Mouse (Mus musculus): Measurements from ENCODE around the gene 2900026A02Rik.

Gene 2900026A02Rik

DNA sequence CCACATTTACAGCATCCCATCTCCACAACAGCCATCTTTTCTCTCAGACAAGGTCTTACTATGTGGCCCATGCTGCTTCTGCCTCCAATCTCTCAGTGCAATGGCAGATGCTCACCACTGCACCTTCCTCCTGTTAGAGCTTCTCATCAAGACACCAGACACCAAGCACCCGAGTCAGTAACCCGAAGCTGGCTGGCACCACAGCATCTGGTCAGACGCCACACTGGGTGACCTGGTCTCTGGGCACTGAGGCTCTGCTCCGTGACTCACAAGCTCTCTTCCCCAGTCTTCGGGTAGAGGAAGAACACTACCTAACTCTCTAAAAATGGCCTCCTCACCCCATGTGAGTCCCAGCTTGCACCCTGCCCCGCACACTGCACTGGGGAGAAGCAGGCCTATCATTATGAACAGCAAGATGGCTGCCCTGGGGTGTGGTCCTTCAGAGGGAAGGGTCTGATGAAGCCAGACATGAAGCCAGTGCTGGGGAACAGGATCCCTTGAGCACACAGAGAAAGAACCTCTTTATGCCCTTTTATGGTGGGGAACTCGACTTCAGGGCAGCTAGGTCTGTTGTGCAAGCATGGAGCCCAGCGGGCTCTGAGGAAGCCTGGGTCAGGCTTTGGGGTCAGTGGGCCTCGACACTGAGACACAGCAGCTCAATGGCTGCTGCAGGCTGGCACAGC, 70.0 kb downstream of the 2900026A02Rik start:
- no peak for DNase-seq (ENCODE audit: low spot score in 2 of 2)

DNA sequence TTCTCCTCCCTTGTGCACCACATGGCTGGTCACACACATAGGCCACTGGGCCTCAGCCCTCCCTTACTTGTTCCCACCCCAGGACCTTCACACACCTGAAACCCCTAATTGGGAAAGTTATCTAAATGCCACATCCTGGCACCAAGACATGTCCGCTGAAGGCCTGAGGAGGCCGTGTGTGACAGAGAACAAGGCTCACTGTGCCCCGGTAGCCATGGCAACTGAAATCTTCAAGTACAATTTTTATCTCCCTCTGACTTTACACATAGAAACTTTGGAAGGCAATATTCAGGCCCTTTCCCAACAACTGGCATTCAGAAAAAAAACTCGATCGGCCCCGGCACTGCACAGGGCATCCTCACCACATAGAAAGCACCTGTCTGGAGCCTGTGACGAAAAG, 72.0 kb downstream of the 2900026A02Rik start:
- DNase-seq (ENCODE audit: low spot score in 2 of 2), result no peak

DNA sequence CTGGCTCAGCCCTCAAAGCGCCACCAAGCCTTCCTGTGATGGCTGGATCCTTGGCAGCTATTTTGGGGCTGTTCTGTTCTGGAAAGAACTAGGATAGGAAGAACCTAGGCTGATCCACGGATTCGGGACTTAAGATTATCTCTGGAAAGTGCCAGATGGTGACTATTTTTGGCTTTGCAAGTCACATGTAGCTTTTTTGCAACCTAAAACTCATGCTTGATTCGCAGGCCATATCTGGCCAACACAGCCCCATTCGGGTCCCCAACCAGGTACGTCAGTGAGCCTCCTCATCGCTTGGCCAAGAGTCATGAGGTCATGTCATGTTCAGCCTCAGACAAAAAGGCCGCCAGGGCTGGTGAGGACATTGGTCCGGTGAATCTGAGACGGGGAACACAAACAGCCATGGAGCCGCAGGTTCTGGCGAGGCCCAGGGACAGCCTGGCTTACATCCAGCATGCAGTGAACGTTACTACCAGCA, 73.0 kb downstream of the 2900026A02Rik start:
- DNase-seq (ENCODE audit: low spot score in 2 of 2), result no peak

DNA sequence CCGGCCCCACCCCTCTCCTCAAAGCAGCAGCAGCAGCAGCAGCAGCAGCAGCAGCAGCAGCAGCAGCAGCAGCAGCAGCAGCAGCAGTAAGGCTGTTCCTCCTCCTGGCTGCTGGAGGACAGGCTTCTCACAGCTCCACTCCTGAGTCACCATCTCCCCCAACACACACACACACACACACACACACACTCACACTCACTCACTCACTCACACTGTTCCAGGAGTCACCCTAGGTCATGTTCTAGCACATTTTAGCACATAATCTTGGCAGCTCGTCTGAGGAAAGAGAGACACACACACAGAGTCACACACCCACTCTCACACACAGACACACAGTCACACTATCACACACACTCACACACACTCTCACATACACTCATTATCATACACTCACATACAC, 74.4 kb downstream of the 2900026A02Rik start:
- no peak for DNase-seq (ENCODE audit: low spot score in 2 of 2)

DNA sequence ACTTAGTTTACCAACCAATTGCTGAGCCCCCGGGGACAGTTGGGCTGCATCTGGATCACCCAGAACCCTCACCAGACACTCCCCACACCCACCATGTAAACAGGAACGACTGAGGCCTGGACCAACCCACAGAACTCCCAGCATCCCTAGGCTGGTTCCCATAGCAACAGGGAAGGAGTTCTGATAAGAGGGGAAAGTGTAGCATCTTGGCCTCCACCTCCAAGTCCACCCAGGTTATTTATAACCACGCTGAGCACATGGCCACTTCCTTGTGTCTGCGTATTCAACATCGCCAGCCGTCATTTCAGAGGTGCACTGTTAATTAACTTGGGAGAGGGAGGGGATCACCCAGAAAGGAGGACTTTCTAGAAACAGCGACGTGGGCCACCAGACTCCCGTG, 75.9 kb downstream of the 2900026A02Rik start:
- DNase-seq (ENCODE audit: low spot score in 2 of 2), result no peak

DNA sequence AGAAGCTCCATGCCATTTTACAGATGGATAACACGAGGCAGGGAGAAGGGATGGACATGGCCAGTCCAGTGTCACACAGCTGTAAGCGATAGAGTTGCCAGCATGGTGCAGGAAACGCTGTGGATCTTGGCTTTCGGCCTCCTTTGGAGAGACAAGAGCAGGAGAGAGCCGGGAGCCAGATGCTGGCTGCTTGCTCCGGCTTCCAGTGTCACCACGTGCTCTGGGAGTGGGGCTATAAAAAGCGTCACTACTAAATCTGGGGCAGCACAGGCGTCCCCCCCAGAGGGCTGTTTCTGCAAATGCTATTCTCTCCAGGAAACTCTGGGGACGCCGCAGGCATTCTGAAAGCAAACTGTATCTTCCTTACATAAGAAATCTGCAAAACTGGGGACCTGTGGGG, 78.5 kb downstream of the 2900026A02Rik start:
- peak in 1 of 2 experiments; percentile 71 for DNase-seq (ENCODE audit: low spot score in 2 of 2)

GRCm38 (mm10) chr5:113142018-113142417, 79.0 kb downstream of the 2900026A02Rik start:
- DNase-seq (ENCODE audit: low spot score in 2 of 2), result no peak

- DNase-seq (ENCODE audit: low spot score in 2 of 2), result no peak
These were observed 80.2 kb downstream of the 2900026A02Rik start for GRCm38 (mm10) chr5:113140872-113141271.

DNA sequence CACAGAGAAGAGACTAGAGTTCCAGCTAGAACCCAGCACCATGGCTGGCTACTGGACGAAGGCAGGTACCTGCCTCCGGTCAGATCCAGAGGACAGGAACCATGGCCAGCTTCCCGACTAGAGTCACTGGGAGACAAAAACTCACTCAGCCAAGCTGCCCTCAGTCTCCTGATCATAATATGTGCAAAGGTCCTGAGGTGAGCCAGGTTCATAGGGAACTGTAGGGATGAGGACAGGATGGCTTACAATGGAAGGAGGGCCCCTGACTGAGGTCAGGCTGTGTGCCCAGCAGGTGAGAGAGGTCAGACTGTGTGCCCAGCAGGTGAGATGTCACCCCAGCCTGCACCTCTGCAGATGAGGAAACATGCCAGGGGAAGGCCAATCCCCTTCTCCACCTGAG, 81.0 kb downstream of the 2900026A02Rik start:
- DNase-seq (ENCODE audit: low spot score in 2 of 2), result no peak

DNA sequence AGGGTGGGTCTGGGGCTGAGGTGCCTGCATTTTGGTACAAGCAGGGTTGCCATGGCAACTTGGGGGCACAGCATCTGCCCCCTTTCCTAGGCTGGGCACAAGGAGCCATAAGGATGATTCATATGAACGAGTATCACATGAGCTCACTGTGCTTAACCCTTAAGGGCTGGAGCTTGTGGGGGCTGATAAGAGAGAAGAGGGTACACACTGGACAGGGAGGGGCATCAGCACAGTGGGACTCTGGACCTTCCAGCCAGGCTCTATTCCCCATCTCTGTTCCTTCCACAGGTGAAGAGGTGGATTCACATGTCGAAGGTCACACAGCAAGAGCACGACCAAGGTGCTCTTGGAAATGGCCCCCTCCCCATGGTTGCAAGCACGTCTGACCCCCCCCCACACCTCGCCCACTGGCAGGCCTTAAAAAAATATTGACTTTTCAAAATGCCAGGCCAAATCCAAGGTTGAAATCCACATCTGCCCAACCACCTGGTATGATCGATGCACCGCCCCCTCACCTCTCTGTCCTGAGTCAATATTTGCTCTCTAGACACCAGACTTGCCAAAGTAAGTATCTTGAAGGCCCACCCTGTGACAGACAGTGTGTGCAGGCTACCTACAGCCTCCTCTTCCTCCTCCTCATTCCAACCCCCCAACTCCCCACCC, 81.8 kb downstream of the 2900026A02Rik start:
- DNase-seq (ENCODE audit: low spot score in 2 of 2), result no peak

GRCm38 (mm10) chr5:113138319-113139063, 82.5 kb downstream of the 2900026A02Rik start:
- DNase-seq (ENCODE audit: low spot score in 2 of 2), result no peak

- no peak for DNase-seq (ENCODE audit: low spot score in 2 of 2)
These were observed 83.2 kb downstream of the 2900026A02Rik start for GRCm38 (mm10) chr5:113137691-113138318.

DNA sequence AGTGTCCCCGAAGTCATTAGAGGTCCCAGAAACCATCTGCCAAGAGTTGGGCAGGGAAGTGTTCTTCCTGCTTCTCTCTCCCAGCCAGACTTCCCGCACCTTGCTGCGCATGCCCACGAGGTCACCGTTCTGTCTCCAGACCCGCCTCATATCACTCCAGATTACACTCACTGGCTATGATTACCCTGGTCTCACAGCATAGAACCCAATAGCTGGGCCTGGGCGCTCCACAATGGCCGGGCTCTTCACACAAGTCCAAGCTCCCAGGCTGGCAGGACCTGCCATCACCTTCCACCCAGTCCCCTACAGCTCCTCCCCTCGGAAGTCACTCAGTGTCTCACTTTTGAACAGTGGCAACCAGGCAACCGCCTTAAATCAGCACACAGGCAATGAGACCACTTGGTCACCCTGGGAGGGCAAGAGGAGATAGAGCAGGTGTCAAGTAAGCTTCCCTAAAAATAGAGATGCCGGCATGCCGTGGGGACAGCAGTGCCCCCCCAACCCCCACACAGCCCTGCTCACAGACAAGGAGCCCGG, 84.0 kb downstream of the 2900026A02Rik start:
- no peak for DNase-seq (ENCODE audit: low spot score in 2 of 2)

- no peak for DNase-seq (ENCODE audit: low spot score in 2 of 2)
These were observed 85.5 kb downstream of the 2900026A02Rik start for GRCm38 (mm10) chr5:113135513-113135912.

DNA sequence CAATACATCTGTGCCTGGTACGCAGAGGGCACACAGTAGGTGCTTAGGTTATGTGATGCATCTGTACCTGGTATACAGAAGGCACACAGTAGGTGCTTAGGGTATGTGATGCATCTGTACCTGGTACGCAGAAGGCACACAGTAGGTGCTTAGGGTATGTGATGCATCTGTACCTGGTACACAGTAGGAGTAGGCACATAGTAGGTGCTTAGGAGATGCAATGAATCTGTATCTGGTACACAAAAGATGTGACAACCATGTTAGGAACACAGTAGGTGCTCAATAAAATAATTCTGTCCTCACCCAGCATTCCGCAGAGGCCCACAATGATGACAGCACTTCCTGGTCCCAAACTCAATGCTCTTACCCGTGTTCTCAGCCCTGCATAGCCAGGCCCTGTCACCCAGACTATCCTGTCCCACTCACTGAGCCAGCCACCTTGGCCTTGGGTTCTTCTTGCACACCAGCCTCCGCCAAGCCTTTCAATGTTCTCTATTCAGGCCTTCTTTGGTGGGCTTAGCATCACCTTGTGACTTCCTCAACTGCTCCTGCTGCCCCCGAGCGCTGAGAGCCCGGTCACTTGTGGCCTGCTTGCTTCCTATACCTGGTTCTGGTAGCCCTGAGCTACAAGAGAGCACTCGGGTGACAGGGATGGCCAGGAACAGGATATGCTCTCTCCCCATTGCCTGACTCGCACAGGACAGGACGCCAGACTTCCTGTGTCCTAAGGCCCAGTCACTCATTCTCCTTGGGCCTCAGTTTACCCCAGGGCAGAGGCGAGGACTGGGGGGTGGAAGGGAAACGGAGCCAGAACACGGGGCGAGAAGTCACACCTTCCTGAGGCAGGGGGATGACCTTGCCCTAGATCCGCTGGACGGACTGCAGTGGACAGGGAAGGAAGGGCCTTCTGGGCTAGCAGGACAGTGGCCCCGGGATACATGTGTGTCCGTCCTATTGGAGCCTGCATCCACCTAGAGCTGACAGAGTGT, 87.0 kb downstream of the 2900026A02Rik start:
- DNase-seq (ENCODE audit: low spot score in 2 of 2), result no peak

- no peak for DNase-seq (ENCODE audit: low spot score in 2 of 2)
These were observed 88.0 kb downstream of the 2900026A02Rik start for GRCm38 (mm10) chr5:113133080-113133491.

DNA sequence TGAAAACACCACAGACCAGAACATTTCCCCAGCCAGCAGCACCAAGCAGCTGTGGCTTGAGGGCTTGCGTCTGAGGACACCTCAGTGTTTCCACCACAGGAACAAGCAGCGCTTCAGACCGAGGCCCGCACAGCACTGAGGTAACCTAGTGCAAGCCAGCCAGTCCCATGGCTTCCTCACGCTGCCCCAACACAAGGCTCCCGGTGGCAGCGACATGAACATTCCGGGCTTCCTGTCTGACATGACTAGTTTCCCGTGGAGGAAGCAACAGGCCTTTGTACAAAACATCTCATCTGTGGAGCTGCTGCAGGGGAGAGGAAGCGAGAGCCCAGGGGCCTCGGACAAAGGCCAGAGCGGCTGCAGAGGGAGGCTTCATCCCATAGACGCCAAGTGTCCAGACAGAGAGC, 88.4 kb downstream of the 2900026A02Rik start:
- DNase-seq (ENCODE audit: low spot score in 2 of 2), result no peak

- no peak for DNase-seq (ENCODE audit: low spot score in 2 of 2)
These were observed 92.6 kb downstream of the 2900026A02Rik start for GRCm38 (mm10) chr5:113128426-113128825.

- DNase-seq (ENCODE audit: low spot score in 2 of 2), result no peak
These were observed 94.6 kb downstream of the 2900026A02Rik start for GRCm38 (mm10) chr5:113126476-113126875.

DNA sequence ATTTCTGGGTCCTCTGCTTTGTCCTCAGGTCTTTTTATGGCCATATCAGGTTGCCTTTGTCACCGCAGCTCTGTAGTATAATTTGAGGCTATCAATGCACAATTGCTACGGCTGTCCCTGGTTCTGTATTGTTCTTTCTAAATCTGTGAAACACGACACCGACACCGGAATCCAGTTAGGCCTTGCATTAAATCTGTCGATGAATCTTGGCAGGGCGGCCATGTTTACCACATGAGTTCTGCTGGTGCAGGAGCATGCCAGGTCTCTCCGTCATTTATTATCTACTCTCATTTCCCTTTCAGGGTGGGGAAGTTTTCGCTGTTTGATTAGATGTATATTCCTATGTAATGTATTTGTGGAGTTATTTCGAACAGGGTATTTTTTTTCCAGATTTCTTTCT, 97.3 kb downstream of the 2900026A02Rik start:
- no peak for DNase-seq (ENCODE audit: low spot score in 2 of 2)

Data from frontal cortex, postnatal 25 days (tissue).